Mouse (Mus musculus) kidney, embryonic 15.5 days (tissue): ENCODE data around the gene Sars. TPM values are rescaled to one million over a fixed set of nuclear protein-coding genes. Genes with fewer than 3 reads are reported as not detected.

ENCODE experiments used
- ATAC-seq: fragments of 200-750 bp; cut with Nextera tagmentation; replicated peaks from 2 replicates; pipeline ENCODE4 v1.8.0; 2017; ENCODE audit warnings: moderate TSS enrichment; ENCODE audit not compliant: low FRiP score
- H3K27ac ChIP-seq: fragments of 300-500 bp; sonication (generic); 2 replicates; pipeline ENCODE4 v1.5.1; 2015; ENCODE audit warnings: mild to moderate bottlenecking, inconsistent platforms
- H3K27me3 ChIP-seq: fragments of 300-500 bp; sonication (generic); 2 replicates; pipeline ENCODE4 v1.6.1; 2015; ENCODE audit warnings: inconsistent platforms
- H3K36me3 ChIP-seq: fragments of 300-500 bp; sonication (generic); 2 replicates; pipeline ENCODE4 v1.6.1; 2015; ENCODE audit warnings: inconsistent platforms
- H3K4me1 ChIP-seq: fragments of 300-500 bp; sonication (generic); 2 replicates; pipeline ENCODE4 v1.6.1; 2015; ENCODE audit warnings: inconsistent platforms
- H3K4me2 ChIP-seq: fragments of 300-500 bp; sonication (generic); 2 replicates; pipeline ENCODE4 v1.6.1; 2015; ENCODE audit warnings: moderate library complexity, mild to moderate bottlenecking, inconsistent platforms
- H3K4me3 ChIP-seq: fragments of 300-500 bp; sonication (generic); replicated peaks from 2 replicates; pipeline ENCODE4 v1.5.1; 2015; ENCODE audit warnings: mild to moderate bottlenecking, inconsistent platforms
- H3K9ac ChIP-seq: fragments of 300-500 bp; sonication (generic); 2 replicates; pipeline ENCODE4 v1.6.1; 2015; ENCODE audit warnings: mild to moderate bottlenecking, inconsistent platforms
- H3K9me3 ChIP-seq: fragments of 300-500 bp; sonication (generic); replicated peaks from 2 replicates; pipeline ENCODE4 v1.6.1; 2016; ENCODE audit warnings: inconsistent platforms
- WGBS: fragments of 180-500 bp; shearing (Covaris S2); methylation state at CpG from one replicate; pipeline ENCODE4 v1.1.7; 2015; ENCODE audit warnings: mixed read lengths; 5-methylcytosine and 5-hydroxymethylcytosine counted together
- polyA plus RNA-seq: library from polyadenylated mRNA; unstranded; fragments of >200 nt; fragmentation: Nextera tagmentation; extraction: Ambion mirVana; gene quantifications from 2 replicates; pipeline ENCODE4 v1.2.1, GENCODE M21; 2015

Sars gene
- 126 and 131 TPM in 2 replicates for polyA plus RNA-seq

DNA sequence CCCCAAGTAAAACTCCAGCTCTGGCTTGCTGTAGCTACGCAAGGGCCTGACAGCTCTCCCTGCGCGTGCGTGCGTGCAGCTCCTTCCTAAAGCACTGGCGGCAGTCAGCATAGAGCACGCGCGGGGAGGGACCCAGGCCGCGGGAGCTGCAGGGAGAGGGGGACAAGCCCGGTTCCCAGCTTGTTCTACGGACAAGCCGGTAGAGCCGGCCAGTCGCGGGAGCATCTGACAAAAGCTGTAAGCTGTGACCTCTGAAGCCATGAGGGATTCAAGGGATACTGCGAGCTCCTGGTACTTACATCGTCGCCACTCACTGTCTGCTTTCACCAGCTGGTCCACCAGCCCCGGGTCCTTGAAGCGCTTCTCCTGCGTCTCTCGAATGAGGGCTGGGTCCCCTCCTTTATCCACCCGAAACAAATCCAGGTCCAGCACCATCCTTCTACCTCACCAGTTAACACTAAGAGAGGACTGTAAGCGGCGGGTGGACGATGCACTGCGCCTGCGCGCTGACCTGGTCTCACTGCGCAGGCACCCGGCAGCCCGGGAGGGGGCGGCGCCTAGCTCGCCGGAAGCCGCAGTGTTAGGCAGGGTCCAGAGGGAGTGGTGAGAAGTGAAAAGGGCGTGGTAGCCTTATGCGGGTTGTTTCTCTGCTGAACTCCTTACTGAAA lies at the start of gene Sars:
TSS of gene Sars (minus strand) at position 512 of the 668 bp plus-strand sequence.
- ATAC-seq = peak; percentile 98
- peak within 1 kb of the TSS; percentile 89 for H3K27ac ChIP-seq
- peak within 1 kb of the TSS; percentile 87 for H3K4me2 ChIP-seq
- peak within 1 kb of the TSS; percentile 80 for H3K9ac ChIP-seq
- H3K36me3 ChIP-seq = peaks cover 13% of the 10 kb centered on the region; the same call in 1 of the 2 replicates
- H3K9me3 ChIP-seq = no peaks in the 10 kb centered on the region
- H3K4me3 ChIP-seq = peak within 1 kb of the TSS; percentile 92
- WGBS = under 1% methylated on average over 41 of the region's 41 CpGs
- no peaks in the 10 kb centered on the region for H3K27me3 ChIP-seq
- H3K4me1 ChIP-seq = peaks cover 23% of the 10 kb centered on the region

- Histone ChIP-seq H3K9ac (no peak overlapping the region), H3K4me3 (no peak overlapping the region), H3K27me3 (no peaks in the 10 kb centered on the region), H3K27ac (no peak overlapping the region), H3K36me3 (no peaks in the 10 kb centered on the region), H3K9me3 (no peaks in the 10 kb centered on the region), H3K4me2 (no peak overlapping the region), H3K4me1 (no peaks in the 10 kb centered on the region)
- no peak for ATAC-seq
- 50% methylated on average over 3 of the region's 3 CpGs for WGBS
Observed at GRCm38 (mm10) chr3:108489968-108490367, 45.0 kb upstream of the Sars start.

GRCm38 (mm10) chr3:108484749-108485148 lies 39.7 kb upstream of the Sars start:
- Histone ChIP-seq H3K27ac (no peak overlapping the region), H3K4me2 (no peak overlapping the region), H3K27me3 (peaks cover 5% of the 10 kb centered on the region; the same call in 1 of the 2 replicates), H3K4me3 (no peak overlapping the region), H3K36me3 (no peaks in the 10 kb centered on the region), H3K9ac (no peak overlapping the region), H3K4me1 (no peaks in the 10 kb centered on the region), H3K9me3 (no peaks in the 10 kb centered on the region)
- ATAC-seq = no peak
- WGBS = 87% methylated on average over 4 of the region's 4 CpGs

- Histone ChIP-seq H3K27ac (no peak overlapping the region), H3K4me3 (no peak overlapping the region), H3K36me3 (no peaks in the 10 kb centered on the region), H3K9ac (no peak overlapping the region), H3K4me1 (peaks cover 15% of the 10 kb centered on the region), H3K4me2 (no peak overlapping the region), H3K9me3 (no peaks in the 10 kb centered on the region), H3K27me3 (peaks cover 5% of the 10 kb centered on the region; the same call in 1 of the 2 replicates)
- no peak for ATAC-seq
- 84% methylated on average over 4 of the region's 4 CpGs for WGBS
Observed at GRCm38 (mm10) chr3:108478800-108479199, 33.8 kb upstream of the Sars start.

GRCm38 (mm10) chr3:108476761-108477619 lies 32.0 kb upstream of the Sars start:
- H3K4me2 ChIP-seq = 0 out of 2 replicates have a peak overlapping the region, but pooled peaks have one; percentile 3
- H3K9me3 ChIP-seq = no peaks in the 10 kb centered on the region
- no peaks in the 10 kb centered on the region for H3K36me3 ChIP-seq
- H3K27me3 ChIP-seq = peaks cover 8% of the 10 kb centered on the region; the same call in 1 of the 2 replicates
- H3K4me1 ChIP-seq = peaks cover 15% of the 10 kb centered on the region
- H3K9ac ChIP-seq = no peak overlapping the region
- no peak overlapping the region for H3K4me3 ChIP-seq
- H3K27ac ChIP-seq = peak overlapping the region; percentile 86
- peak; percentile 87 for ATAC-seq
- 33% methylated on average over 14 of the region's 14 CpGs for WGBS

- Histone ChIP-seq H3K4me3 (no peak overlapping the region), H3K27me3 (0 out of 2 replicates have a peak, but pooled peaks cover 4% of the 10 kb centered on the region), H3K36me3 (no peaks in the 10 kb centered on the region), H3K9ac (no peak overlapping the region), H3K9me3 (no peaks in the 10 kb centered on the region), H3K4me1 (peaks cover 15% of the 10 kb centered on the region), H3K27ac (no peak overlapping the region), H3K4me2 (no peak overlapping the region)
- ATAC-seq = no peak
- WGBS = 60% methylated on average over 5 of the region's 5 CpGs
Observed at GRCm38 (mm10) chr3:108475496-108475895, 30.5 kb upstream of the Sars start.

GRCm38 (mm10) chr3:108474969-108475368 lies 30.0 kb upstream of the Sars start:
- no peak for ATAC-seq
- H3K27ac ChIP-seq = no peak overlapping the region

GRCm38 (mm10) chr3:108467760-108468159 lies 22.8 kb upstream of the Sars start:
- no peak overlapping the region for H3K27ac ChIP-seq
- no peak overlapping the region for H3K4me3 ChIP-seq
- no peak overlapping the region for H3K9ac ChIP-seq
- no peak overlapping the region for H3K4me2 ChIP-seq
- 51% methylated on average over 8 of the region's 8 CpGs for WGBS
- H3K27me3 ChIP-seq = 0 out of 2 replicates have a peak, but pooled peaks cover 4% of the 10 kb centered on the region
- no peaks in the 10 kb centered on the region for H3K9me3 ChIP-seq
- H3K36me3 ChIP-seq = no peaks in the 10 kb centered on the region
- H3K4me1 ChIP-seq = peaks cover 3% of the 10 kb centered on the region; the same call in 1 of the 2 replicates
- ATAC-seq = no peak

More at GRCm38 (mm10) chr3:108474969-108475368, 30.0 kb upstream of the Sars start:
- Histone ChIP-seq H3K4me1 (peaks cover 15% of the 10 kb centered on the region), H3K9ac (no peak overlapping the region), H3K9me3 (no peaks in the 10 kb centered on the region), H3K4me3 (no peak overlapping the region), H3K4me2 (no peak overlapping the region), H3K36me3 (no peaks in the 10 kb centered on the region), H3K27me3 (0 out of 2 replicates have a peak, but pooled peaks cover 4% of the 10 kb centered on the region)
- 86% methylated on average over 7 of the region's 7 CpGs for WGBS

DNA sequence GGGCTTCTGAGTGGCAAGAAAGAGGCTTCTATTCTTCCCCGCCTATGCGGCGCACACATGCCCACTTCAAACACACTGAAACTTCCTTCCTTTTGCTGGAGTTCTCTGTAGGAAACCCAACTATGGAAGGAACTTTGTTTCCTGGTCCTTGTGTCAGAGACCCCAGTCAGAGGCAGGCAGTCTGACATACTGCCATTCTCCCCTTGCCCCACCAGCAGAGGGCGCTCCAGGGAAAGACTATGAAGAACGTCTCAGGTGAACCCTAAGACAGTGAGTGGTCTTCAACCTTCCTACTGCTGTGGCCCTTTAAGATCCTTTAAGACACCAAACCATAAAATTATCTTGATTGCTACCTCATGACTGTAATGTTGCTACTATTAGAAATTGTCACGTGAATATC lies 21.4 kb upstream of the Sars start:
- 89% methylated on average over 6 of the region's 6 CpGs for WGBS
- Histone ChIP-seq H3K9me3 (no peaks in the 10 kb centered on the region), H3K4me2 (no peak overlapping the region), H3K4me1 (peaks cover 3% of the 10 kb centered on the region; the same call in 1 of the 2 replicates), H3K27me3 (no peaks in the 10 kb centered on the region), H3K36me3 (no peaks in the 10 kb centered on the region), H3K9ac (no peak overlapping the region), H3K27ac (no peak overlapping the region), H3K4me3 (no peak overlapping the region)
- ATAC-seq = no peak

- Histone ChIP-seq H3K4me2 (peak overlapping the region; percentile 26), H3K27ac (no peak overlapping the region), H3K9me3 (no peaks in the 10 kb centered on the region), H3K36me3 (no peaks in the 10 kb centered on the region), H3K4me3 (0 out of 2 replicates have a peak overlapping the region, but pooled peaks have one; percentile 1), H3K27me3 (no peaks in the 10 kb centered on the region), H3K4me1 (peaks cover 5% of the 10 kb centered on the region; the same call in 1 of the 2 replicates), H3K9ac (no peak overlapping the region)
- 28% methylated on average over 10 of the region's 10 CpGs for WGBS
- peak; percentile 66; the same call in 1 of the 2 replicates for ATAC-seq
Observed at GRCm38 (mm10) chr3:108458866-108459265, 13.9 kb upstream of the Sars start.

- 0 out of 2 replicates have a peak overlapping the region, but pooled peaks have one; percentile 1 for H3K4me3 ChIP-seq
- ATAC-seq = no peak
- no peaks in the 10 kb centered on the region for H3K36me3 ChIP-seq
- H3K27me3 ChIP-seq = no peaks in the 10 kb centered on the region
- WGBS = 55% methylated on average over 14 of the region's 14 CpGs
- H3K27ac ChIP-seq = no peak overlapping the region
- peaks cover 5% of the 10 kb centered on the region; the same call in 1 of the 2 replicates for H3K4me1 ChIP-seq
- no peak overlapping the region for H3K9ac ChIP-seq
- no peaks in the 10 kb centered on the region for H3K9me3 ChIP-seq
- H3K4me2 ChIP-seq = peak overlapping the region; percentile 26
Observed at GRCm38 (mm10) chr3:108458380-108458779, 13.4 kb upstream of the Sars start.

DNA sequence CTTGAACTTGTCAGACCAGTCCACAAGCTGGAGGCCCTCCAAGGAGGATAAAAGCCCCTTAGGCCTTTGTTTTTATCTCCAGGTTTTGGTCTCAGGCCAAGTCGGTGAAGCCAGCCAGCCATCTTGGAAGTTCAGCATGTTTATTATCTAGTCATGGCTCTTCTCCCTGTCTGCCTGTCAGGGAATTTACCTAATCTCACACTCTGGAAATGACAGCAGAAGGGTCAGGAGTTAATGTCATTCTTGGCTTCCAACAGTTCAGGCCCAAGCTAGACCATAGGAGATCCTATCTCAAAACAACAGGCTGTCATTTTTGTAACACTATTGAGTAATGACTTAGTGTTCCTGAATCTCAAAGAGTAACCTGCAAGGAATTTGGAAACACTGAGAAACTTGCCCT lies 9.2 kb upstream of the Sars start:
- Histone ChIP-seq H3K4me3 (no peak overlapping the region), H3K27ac (no peak overlapping the region), H3K4me2 (no peak overlapping the region), H3K4me1 (peaks cover 5% of the 10 kb centered on the region; the same call in 1 of the 2 replicates), H3K27me3 (no peaks in the 10 kb centered on the region), H3K9me3 (no peaks in the 10 kb centered on the region), H3K36me3 (no peaks in the 10 kb centered on the region), H3K9ac (no peak overlapping the region)
- no peak for ATAC-seq
- WGBS = 73% methylated on average over 1 of the region's 1 CpGs
